Mouse (Mus musculus): ENCODE results near the gene Nab2. TPM values are rescaled to one million over a fixed set of nuclear protein-coding genes. Genes with fewer than 3 reads are reported as not detected.
A peak's percentile ranks its signal among the peaks of the same experiment; 100 is the strongest.

Nab2 gene
- total and polyA plus RNA-seq, 3 experiments, result 29.1 to 37.1 TPM; not detected in 1

DNA sequence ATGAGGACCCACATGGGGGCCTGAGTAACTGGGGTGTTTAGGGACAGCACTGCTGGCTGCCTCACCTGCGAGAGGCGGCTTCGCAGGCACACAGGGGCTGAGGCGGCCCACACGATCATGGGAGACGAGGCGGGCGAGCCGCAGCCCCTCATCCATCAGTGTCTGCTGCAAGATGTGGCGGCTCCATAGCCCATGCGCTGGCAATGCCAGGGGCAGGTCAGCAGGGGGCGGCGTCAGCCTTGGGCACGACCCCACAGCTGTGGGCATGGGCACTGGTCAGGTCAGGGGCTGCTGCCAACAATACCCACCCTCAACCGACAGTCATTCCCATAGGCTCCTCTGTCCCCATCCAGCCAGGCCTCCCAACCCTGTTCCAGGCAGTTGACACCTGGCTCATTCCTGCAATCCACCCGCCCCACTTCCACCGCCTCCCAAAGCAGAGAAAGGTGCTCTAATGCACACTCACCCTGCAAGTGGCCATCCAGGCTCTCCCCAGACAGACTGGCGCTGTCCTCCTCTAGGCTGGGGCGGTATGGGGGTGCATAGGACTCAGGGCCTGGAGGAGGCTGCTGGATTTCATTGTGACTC is 5.6 kb downstream of the Nab2 start:
- no peaks in the 10 kb centered on the region for H3K27me3 ChIP-seq (ENCODE audit: control insufficient read depth in 1 of 2, insufficient read depth in 2 of 2, low read length in 2 of 2)
- peak overlapping the region; percentile 30; the same call in 1 of the 2 replicates for H3K27ac ChIP-seq (ENCODE audit: control insufficient read depth, low read depth, low read length)
- H3K4me1 ChIP-seq (ENCODE audit: control insufficient read depth in 1 of 2, insufficient read depth in 2 of 2, low read length in 2 of 2), result peaks cover 3 to 39% of the 10 kb centered on the region in 2 experiments; a peak in 3 of 4 replicates
- H3K79me2 ChIP-seq (ENCODE audit: control insufficient read depth, insufficient read depth, low read length, poor library complexity), result peaks cover 22% of the 10 kb centered on the region
- TF ChIP-seq CTCF (IDR thresholded peaks at IDR 0.05 in 2 of 3, conservative IDR thresholded peaks at IDR 0.05 in 1 of 3; ENCODE audit: control insufficient read depth in 1 of 3, insufficient read depth in 1 of 3, low read depth in 2 of 3, low read length in 3 of 3, poor library complexity in 1 of 3, severe bottlenecking in 1 of 3) (peak; percentile 45 to 75 (median 49); a peak in 5 of 6 replicates), CHD1 (IDR thresholded peaks at IDR 0.05; ENCODE audit: low read depth, low read length) (no peak)
- H3K9ac ChIP-seq (ENCODE audit: control insufficient read depth, low read depth, low read length, poor library complexity, severe bottlenecking), result peak overlapping the region; percentile 11; the same call in 1 of the 2 replicates
- DNase-seq (ENCODE audit: low read depth, low spot score), result no peak
- no peak overlapping the region for H3K4me3 ChIP-seq (ENCODE audit: control insufficient read depth in 1 of 2, insufficient read depth in 1 of 2, low read depth in 2 of 2, low read length in 2 of 2)
- H3K9me3 ChIP-seq (replicated peaks; ENCODE audit: insufficient read depth, low read length), result no peaks in the 10 kb centered on the region
- H3K36me3 ChIP-seq (ENCODE audit: control insufficient read depth in 1 of 2, insufficient read depth in 2 of 2, low read length in 2 of 2), result peaks cover 0 to 25% of the 10 kb centered on the region in 2 experiments; a peak in 2 of 4 replicates

DNA sequence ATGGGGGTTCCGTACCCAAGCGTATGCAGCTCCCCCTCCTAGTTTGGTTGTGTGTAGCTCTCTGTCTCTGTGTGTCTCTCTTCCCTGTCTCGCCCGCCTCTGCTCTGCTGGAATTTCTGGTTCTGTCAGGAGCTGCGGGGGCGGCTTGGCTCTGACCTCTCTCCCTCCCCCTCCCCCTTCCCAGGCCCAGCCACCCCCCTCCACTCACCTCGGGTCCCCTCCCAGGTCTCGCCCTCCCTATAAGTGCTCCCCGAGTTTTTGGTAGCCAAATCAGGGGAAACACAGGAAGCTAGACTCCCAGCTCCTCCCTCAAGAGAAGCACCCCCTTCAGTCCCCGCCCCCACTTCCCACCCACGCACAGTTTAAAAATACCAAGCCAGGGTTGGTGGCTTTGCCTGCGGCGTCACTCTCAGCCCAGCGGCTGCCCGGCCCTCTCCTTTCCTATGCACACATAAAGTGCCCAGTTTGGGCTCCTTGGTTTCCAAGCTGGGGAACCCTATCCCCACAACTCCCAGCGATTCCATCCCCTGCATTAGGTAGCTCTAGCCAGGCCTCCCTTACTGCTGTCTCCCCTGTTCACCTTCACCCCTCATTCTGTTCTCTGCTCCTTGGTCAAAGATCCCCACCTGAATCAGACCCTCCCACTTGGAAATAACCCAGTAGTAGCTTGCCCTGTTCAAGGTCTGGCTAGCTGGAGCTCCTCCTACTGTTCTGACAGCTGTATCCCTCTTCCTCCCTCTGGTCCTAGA is 6.3 kb downstream of the Nab2 start:
- DNase-seq (ENCODE audit: low read depth, low spot score), result peak; percentile 85
- no peaks in the 10 kb centered on the region for H3K9me3 ChIP-seq (replicated peaks; ENCODE audit: insufficient read depth, low read length)
- H3K4me1 ChIP-seq (ENCODE audit: control insufficient read depth in 1 of 2, insufficient read depth in 2 of 2, low read length in 2 of 2), result peaks cover 3 to 39% of the 10 kb centered on the region in 2 experiments; a peak in 3 of 4 replicates
- H3K36me3 ChIP-seq (ENCODE audit: control insufficient read depth in 1 of 2, insufficient read depth in 2 of 2, low read length in 2 of 2), result peaks cover 0 to 25% of the 10 kb centered on the region in 2 experiments; a peak in 2 of 4 replicates
- H3K4me3 ChIP-seq (ENCODE audit: control insufficient read depth in 1 of 2, insufficient read depth in 1 of 2, low read depth in 2 of 2, low read length in 2 of 2), result no peak overlapping the region
- H3K27me3 ChIP-seq (ENCODE audit: control insufficient read depth in 1 of 2, insufficient read depth in 2 of 2, low read length in 2 of 2), result no peaks in the 10 kb centered on the region
- TF ChIP-seq SIN3A (IDR thresholded peaks at IDR 0.05; ENCODE audit: low read length) (peak; percentile 46), ZKSCAN1 (IDR thresholded peaks at IDR 0.05; ENCODE audit: low read depth, low read length) (no peak), MYB (IDR thresholded peaks at IDR 0.05; ENCODE audit: low read depth, low read length) (no peak), RCOR1 (IDR thresholded peaks at IDR 0.05; ENCODE audit: low read depth, low read length) (no peak), POLR2AphosphoS2 (IDR thresholded peaks at IDR 0.05; ENCODE audit: low read length) (no peak), TCF12 (IDR thresholded peaks at IDR 0.05; ENCODE audit: low read depth, low read length) (no peak), MXI1 (IDR thresholded peaks at IDR 0.05; ENCODE audit: low read depth, low read length) (0 out of 2 replicates have a peak, but pooled peaks have one; percentile 16), USF2 (IDR thresholded peaks at IDR 0.05; ENCODE audit: borderline replicate concordance in 1 of 2, insufficient read depth in 1 of 2, low read depth in 1 of 2, low read length in 2 of 2) (no peak), JUND (IDR thresholded peaks at IDR 0.05; ENCODE audit: low read depth, low read length) (no peak), ETS1 (IDR thresholded peaks at IDR 0.05; ENCODE audit: low read depth, low read length) (no peak), MAZ (IDR thresholded peaks at IDR 0.05; ENCODE audit: low read depth, low read length) (0 out of 2 replicates have a peak, but pooled peaks have one; percentile 41)
- peak overlapping the region; percentile 30 for H3K27ac ChIP-seq (ENCODE audit: control insufficient read depth, low read depth, low read length)
- peaks cover 22% of the 10 kb centered on the region for H3K79me2 ChIP-seq (ENCODE audit: control insufficient read depth, insufficient read depth, low read length, poor library complexity)
- H3K9ac ChIP-seq (ENCODE audit: control insufficient read depth, low read depth, low read length, poor library complexity, severe bottlenecking), result peak overlapping the region; percentile 44
